Mouse (Mus musculus) WW6 (cell line): ENCODE results near the gene Cemip.

ENCODE experiments used
- DNase-seq: peaks from one replicate; pipeline ENCODE4 v3.0.0-alpha.2; 2013; ENCODE audit warnings: low read depth, low spot score

Gene Cemip

GRCm38 (mm10) chr7:84028368-84028767 is 57.9 kb downstream of the Cemip start:
- no peak for DNase-seq

- DNase-seq, result no peak
These were observed 59.2 kb downstream of the Cemip start for GRCm38 (mm10) chr7:84026950-84027585.

- no peak for DNase-seq
These were observed 60.2 kb downstream of the Cemip start for GRCm38 (mm10) chr7:84026090-84026489.

- DNase-seq, result no peak
These were observed 62.8 kb downstream of the Cemip start for GRCm38 (mm10) chr7:84023466-84023865.

DNA sequence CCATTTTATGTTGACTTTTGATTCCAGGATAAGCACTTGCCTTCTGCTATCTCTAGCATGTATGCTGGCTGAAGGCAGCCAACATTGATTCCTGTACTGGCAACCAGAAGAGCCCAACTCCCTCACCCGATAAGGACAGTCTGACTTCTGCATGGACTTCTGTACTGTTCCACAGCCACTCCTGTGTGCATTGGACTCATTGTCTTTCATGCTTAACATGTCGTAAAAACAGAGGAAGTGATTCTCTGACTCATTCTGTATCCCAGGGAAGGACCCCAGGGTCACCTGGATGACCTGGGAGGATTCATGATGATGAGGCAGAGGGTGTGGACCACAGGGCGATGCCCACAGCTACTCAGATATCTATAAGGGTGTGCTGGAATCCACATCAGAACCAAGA is 63.8 kb downstream of the Cemip start:
- no peak for DNase-seq

- DNase-seq, result no peak
These were observed 66.9 kb downstream of the Cemip start for GRCm38 (mm10) chr7:84019381-84019780.

DNA sequence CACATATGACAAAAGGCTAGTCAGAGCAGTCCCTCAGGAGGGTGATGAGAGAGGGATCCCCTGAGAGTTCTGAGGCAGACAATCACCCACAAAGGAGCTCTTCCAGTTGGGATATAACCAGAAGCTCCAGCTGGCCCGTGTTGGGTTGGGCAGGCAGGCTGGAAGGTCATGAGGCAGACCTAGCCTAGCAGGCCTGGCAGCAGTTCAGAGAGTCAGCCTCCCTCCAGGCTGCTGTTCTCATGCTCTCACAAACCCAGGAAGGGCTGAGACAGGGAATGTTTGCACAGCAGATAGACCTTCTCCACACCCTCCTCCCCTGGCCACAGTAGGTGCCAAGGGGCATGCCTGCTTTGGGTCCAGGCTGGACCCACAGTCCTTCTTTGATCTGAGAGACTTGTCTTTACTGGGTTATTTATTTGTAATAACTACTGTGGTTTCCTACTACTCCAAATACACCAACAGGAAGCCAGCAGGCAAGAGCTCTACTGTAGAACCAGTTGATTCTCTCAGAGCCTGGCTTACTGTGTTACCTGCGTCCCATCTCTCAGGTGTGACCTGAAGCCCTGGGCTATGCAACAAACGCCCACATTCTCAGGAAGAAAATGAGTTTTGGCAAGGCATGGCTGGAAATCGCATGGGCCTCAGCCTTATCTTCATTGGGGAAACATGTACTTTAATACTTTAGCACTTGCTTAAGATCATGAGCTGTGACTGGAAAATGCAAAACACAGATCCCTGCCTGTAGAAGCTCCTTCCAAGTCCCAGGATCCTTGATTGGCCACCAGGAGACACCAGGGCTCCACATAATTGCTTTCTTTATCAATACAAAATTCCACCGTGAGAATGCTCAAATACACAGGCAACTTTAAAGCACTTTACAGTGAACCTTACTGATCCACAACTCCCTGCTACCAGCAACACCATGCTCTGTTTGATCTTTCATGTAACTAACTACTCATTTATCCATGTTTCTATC is 67.7 kb downstream of the Cemip start:
- no peak for DNase-seq

GRCm38 (mm10) chr7:84015050-84015449 is 71.3 kb downstream of the Cemip start:
- DNase-seq, result no peak

GRCm38 (mm10) chr7:84013656-84014055 is 72.6 kb downstream of the Cemip start:
- DNase-seq, result no peak

- DNase-seq, result no peak
These were observed 81.9 kb downstream of the Cemip start for GRCm38 (mm10) chr7:84004357-84004756.

GRCm38 (mm10) chr7:84001516-84001915 is 84.8 kb downstream of the Cemip start:
- no peak for DNase-seq

DNA sequence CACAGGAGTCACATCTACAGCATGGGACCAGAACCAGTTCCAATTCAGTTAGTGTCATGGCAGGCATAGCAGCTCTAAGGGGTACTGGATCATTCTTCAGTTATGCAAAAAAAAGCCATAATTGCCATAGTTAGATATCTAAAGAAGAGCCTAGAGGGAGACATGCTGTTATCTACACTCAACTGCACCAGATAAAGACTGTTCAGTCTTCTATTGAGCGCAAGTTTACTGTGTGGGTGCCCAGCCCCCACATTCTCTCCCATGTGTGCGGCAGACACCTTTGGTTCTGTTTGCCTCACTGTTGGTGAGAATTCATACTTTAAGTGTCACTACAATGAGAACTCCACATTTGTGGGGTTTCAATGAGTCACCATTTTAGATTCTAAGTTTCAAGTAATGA is 85.6 kb downstream of the Cemip start:
- no peak for DNase-seq

DNA sequence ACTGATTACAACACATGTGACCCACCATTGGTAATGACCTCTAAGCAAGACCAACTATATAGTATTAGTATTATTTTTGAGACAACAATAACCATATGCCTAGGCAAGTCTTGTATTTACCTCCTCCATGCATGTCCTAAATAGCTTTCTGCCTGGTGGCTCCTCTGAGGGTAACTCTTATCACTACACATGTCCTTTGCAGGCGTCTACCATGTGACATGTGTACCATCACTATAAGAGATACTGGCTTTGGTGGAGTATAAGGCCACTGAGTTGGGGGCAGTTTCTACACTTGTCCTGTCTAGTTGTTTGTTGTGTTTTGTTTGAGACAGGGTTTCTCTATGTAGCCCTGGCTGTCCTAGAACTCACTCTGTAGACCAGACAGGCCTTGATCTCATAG is 86.7 kb downstream of the Cemip start:
- no peak for DNase-seq

- DNase-seq, result peak; percentile 34
These were observed 92.0 kb downstream of the Cemip start for GRCm38 (mm10) chr7:83994348-83994747.

DNA sequence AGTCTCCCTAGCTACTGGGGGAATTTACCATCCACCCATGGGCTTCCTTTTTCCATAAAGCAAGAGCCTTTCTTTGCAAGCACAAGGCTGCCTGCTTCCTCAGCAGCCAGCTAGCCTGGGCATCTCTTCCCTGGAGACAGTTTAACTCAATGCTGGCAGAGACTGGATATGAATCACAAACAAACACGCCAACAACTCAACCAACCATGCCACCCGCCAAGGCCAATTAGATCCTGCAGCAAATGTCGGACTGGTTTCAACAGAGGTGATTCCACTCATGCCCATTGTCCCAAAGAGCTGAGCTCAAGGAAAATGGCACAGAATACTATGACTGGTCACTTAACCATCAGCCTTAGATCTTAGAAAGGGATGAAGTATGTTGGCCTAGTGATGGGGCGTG is 97.0 kb downstream of the Cemip start:
- no peak for DNase-seq

DNA sequence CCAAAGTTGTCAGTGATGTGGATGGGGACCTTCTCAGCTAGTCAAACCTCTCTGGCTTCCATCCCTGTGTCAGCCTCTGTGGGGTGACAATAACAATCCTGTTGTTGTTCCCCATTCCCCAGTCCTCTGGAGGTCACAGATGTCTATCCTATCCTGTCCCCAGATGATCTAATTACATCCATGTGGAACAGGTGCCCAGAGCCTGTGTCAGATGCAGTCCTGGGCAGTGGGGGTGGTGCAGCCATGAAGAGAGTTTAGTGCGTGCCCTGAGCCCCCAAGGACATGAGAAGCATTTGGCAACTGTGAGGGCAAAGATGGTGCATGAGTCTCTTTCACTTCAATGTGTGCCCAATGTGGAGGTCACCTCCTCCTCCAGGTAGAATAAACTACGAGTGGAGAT is 100.6 kb downstream of the Cemip start:
- no peak for DNase-seq

DNA sequence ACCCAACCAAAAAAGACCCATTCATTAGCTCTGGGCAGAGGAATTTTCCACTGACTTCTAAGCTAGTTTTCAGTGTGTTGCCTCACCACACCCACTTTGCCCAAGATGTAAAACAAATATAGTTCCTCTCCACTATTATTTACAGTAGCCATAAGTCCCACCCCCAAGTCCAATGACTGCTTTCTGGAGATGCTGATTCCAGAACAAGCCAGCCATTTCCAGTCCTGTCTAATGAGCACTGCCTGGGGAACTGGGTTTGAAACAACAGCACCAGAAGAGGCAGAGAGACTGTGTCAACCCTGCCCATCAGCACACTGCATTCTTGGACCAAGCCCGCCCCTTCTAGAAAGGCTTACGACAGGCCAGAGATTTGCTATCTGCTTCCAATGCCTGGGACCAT is 103.7 kb downstream of the Cemip start:
- DNase-seq, result no peak

DNA sequence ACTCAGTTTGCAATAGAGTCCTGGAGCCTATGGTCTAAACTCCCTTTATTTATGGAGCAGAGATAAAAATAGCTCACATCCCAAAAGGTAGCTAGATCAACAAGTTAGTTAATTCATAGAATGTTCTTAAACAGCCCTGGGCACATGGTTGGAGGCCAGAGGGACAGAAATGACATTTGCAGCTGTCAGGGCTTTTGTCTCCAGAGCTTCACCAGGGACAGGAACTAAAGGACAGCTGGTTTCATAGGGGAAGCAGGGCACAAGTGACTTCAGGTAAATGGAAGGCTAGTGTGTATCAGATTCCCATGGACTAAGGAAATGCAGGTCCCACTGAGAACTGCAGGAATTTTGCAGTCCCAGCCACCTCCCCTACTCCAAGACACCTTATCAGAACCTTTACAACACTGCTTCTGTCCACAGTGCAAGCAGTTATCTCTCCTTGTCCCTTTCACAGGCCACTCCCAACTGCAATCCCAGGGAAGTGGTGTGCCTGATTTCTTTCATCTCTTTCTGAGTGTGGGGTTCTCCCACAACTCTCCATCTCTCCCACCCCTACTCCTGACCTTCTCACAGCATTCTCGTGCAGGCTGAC is 107.3 kb downstream of the Cemip start:
- DNase-seq, result no peak

DNA sequence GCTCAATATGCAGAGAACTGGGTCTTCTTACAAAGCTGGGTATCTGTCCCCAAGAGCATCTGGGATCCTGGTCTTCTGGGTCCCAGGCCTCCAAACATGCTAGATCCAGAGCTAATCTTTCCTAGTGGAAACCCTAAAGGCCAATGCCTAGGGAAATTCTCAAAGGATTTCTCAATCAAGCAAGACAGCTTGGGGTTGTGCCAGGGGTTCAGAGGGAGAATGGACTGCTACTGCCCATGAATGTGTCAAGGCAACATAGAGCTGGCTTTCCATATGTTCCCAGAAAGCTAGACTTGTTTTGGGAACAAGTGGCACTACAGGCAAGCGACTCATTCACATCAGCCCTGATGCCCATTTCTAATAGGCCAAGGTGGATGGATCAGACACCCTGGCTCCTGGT is 107.9 kb downstream of the Cemip start:
- DNase-seq, result no peak

GRCm38 (mm10) chr7:83976413-83976958 is 109.8 kb downstream of the Cemip start:
- DNase-seq, result no peak

- no peak for DNase-seq
These were observed 111.0 kb downstream of the Cemip start for GRCm38 (mm10) chr7:83975283-83975682.

- DNase-seq, result no peak
These were observed 113.8 kb downstream of the Cemip start for GRCm38 (mm10) chr7:83972485-83972884.
